Mouse (Mus musculus) C2C12 (cell line): ENCODE measurements around the gene Ago3.

Experiments
- CEBPB ChIP-seq: IDR thresholded peaks from one replicate; pipeline ENCODE4 v1.6.1; 2011; ENCODE audit warnings: low read depth, mild to moderate bottlenecking, control low read depth, moderate library complexity
- CTCF ChIP-seq: IDR thresholded peaks from one replicate; pipeline ENCODE4 v1.5.1; 2011; ENCODE audit not compliant: control insufficient read depth, insufficient read depth, insufficient read length
- FOSL1 ChIP-seq: IDR thresholded peaks from one replicate; pipeline ENCODE4 v1.8.0; 2011; ENCODE audit warnings: mild to moderate bottlenecking, low read length; ENCODE audit not compliant: poor library complexity, insufficient read depth, severe bottlenecking
- MAX ChIP-seq: IDR thresholded peaks from one replicate; pipeline ENCODE4 v1.6.1; 2011; ENCODE audit warnings: mild to moderate bottlenecking, control low read depth
- MYOD1 ChIP-seq: IDR thresholded peaks from one replicate; pipeline ENCODE4 v1.6.1; 2011; ENCODE audit warnings: low read depth; ENCODE audit not compliant: control insufficient read depth, insufficient read length
- MYOG ChIP-seq: IDR thresholded peaks from one replicate; pipeline ENCODE4 v1.6.1; 2011; ENCODE audit not compliant: control insufficient read depth, insufficient read length; ENCODE audit errors: extremely low read depth
- USF1 ChIP-seq: IDR thresholded peaks from one replicate; pipeline ENCODE4 v1.6.1; 2011; ENCODE audit warnings: low read depth, mild to moderate bottlenecking, control low read depth, moderate library complexity

DNA sequence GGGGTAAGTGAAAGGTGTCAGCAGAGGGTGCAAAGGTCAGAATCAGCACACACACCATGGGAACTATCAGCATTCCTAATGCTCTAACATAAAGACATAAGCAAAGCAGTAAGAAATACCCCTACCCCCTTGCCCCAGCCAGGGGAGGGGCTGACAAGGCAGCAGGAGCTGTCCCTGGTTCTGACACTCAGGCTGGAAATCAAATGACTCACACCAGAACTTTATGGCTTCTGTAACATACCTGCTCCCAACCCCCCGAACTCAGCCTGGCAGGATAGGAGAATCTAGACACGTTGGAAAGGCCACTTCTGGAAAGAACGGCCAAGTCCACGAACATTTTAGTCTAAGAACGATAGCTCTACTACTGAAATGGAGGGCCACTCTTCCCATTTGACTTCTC, 43.7 kb upstream of the Ago3 start:
- TF ChIP-seq USF1 (no peak), CTCF (no peak), MYOG (no peak), MAX (no peak), CEBPB (no peak), FOSL1 (no peak), MYOD1 (no peak)
